Mouse (Mus musculus) CD8-positive naive resting alpha-beta T cell, adult 2 months (primary cell): ENCODE measurements around the gene Atp13a2.

ENCODE experiments used
- DNase-seq, 2 experiments: peaks; one replicate each; pipeline ENCODE4 v3.0.0; 2022; ENCODE audit warnings: low read depth in 2 of 2, low spot score in 2 of 2

Atp13a2 gene

DNA sequence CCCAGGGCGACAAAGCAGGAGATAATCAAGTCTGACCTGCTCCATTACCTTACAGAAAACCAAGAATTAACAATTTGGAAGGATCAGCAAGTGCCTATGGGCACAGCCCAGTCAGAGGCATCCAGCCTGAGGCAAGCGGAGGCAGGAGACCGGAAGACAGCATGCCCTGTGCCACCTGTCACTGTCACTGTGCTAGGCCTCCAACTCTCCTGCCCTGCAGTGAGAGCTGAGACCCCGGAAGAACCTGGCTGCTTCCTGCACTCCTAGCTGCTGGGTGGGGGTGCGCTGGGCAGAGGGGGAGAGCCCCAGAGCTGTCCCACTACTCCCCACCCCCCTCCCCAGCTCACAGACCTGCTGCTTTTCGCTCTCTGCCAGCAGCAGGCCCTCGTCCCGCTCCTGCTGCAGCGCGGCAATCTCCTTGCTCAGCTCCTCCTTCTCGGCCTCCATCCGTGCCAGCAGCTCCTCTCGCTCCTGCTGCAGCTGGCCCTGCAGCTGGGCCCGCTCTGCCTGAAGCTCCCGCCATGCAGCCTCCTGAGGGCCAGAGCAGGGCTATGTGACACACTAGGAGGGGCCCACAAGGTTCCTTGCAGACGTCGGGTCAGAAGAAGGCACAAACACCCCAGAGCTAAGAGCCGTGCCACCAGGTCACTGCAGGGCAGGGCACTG, 44.0 kb downstream of the Atp13a2 start:
- no peak for DNase-seq

DNA sequence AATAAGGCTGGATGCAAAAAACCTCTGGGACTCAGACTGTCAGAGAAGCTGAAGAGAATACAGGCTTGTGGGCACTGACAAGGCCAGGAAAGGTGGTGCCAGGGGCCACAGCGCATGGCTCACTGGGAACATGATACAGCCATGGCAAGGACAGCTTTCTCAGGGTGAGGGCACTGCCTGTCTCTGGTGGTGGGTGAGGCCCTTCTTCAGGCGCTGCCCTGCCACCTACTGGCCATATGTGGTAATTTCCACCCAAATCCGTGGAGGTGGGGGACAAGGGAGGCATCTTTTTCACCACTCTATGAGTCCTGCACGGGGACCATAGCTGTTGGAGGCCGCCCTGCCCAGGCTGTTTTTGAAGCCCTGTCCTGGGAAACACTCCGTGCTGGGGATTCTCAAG, 45.1 kb downstream of the Atp13a2 start:
- DNase-seq: peak; percentile 65 to 80

DNA sequence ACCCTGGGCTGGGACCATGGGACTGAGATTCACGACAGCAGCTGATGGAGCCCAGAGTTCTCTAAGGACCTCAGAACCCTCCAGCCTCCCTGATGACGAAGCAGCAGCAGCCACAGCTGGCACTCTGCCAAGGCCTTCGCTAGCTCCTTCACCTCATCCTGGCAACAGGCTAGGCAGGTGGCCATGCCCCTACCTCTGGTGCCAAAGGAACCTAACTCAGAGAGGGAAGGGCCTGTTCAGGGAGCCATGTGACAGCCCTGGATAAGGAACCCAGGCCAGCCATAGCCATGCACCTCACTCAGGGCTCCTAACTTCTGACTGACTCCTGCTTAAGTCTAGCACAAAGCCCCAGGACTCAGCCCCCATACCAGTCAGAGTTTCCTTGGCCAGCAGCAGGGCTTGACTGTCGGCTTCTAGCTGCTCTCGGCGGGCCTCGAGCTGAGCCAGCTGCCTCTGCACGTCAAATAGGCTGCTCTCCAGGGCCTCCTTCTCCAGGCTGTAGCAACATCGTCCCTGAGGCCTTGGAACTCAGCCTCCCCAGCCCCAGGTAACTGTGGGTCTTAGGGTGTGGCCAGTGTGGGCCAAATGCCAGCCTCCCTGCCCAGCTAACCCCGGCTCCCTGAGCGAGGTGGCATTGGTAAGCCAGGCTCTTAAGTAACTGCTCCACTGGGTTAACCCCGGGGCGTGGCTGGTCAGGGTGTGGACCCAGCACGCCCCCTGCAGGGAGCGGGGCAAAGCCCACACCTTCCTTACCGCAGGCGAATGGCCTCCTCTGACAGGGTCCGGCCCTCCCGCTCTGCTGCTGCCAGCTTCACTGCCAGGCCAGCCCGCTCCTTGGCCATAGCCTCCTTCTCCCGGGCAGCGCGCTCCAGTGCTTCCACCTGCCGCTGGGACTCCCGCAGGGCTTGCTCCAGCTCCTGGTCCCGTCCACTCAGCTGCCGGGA, 47.2 kb downstream of the Atp13a2 start:
- DNase-seq: no peak

DNA sequence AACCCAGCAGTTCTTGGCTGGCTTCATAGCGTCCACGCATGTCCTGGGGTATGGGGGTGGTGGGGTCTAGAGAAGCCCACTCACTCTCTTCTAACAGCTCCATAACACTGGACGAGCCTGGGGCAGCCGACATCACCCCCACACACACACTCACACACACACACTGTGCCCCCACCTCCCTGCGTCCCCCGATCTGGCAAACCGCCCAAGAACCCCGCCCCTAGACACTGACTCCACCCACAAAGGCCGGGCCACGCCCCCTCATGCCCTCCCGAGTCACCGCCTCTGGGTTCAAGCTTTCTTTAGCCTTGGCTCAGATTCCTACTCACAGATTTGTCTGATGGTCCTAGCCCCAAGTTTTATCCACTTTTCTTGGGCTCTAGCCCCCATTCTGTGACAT, 54.4 kb downstream of the Atp13a2 start:
- no peak for DNase-seq

DNA sequence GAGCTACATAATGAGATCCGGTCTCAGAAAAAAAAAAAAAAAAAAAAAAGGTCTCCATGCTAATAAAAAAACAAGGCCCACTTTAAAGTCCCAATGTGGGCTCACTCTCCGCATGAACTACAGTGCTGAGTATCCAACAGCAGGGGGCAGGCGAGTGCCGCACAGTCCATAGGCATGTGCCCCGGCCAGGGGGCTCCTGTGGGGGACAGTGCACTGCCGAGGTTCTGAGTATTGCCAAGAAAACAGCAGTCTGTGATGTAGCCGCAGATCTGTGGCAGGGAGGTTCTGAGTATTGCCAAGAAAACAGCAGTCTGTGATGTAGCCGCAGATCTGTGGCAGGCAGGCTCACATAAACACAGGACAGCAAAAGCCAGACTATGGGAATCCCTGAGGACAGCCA, 58.1 kb downstream of the Atp13a2 start:
- DNase-seq: peak; percentile 54 to 66

DNA sequence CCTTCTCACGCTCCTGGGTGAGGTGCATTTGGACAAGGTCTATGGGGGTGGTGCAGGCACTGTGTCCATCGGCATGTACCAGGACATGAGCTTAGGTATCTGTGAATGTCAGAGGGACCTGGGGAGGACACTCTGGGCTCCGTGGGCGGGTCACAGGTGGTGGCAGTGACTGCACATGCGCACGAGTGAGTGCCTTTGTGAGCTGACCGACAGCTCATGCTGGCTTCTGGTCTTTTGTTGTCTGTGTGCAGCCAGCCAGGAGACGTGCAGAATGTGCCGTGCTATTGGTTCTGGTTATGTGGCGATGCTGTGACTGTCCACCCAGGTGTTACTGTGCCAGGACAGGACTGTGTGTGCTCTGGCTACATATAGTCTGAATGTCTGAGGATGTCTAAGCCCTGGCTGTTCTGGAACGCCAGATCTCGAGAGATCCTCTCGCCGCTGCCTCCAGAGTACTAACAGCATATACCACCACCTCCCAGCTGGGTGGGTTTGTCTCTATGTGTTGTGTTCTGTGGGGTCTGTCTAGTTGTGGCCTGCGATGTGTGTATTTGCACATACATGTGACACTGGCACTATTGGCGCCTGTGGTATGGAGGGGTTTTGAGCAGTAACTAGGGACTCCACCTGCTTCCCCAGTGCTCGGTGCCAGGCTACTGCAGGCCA, 62.3 kb downstream of the Atp13a2 start:
- no peak for DNase-seq

DNA sequence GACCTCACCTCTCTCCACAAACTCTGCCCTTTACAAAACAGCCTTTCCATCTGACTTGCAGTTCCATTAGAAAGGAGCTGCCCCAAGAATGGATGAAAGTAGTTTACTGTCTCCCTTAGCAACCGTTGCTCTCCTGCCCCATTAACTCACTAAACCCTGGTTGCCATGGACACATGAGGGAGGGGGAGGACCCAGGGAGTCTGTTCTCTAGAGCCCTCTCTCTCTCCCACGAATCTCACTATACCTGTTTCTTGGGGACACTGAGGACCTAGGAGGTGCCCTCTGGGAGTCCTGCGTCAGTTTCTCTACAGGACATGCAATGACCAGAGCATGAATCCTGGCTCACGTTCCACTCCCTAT, 62.8 kb downstream of the Atp13a2 start:
- DNase-seq: no peak

DNA sequence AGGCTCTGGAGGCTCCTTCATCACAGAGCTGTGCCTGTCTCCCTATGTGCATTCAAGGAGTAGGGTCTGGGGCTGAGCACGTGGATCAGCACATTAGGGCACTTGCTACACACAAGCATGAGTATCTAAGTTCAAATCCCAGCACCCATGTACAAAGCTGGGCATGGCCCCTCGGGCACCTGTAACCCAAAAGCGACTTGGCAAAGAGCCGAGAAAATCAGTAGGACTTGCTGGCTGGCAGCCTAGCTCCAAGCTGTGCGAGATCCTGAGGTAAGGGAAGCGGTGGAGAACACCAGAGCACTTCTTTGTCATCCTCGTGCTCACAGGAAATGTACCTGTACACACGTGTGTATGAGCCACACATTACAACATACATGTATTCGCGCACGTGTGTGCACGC, 65.8 kb downstream of the Atp13a2 start:
- no peak for DNase-seq

DNA sequence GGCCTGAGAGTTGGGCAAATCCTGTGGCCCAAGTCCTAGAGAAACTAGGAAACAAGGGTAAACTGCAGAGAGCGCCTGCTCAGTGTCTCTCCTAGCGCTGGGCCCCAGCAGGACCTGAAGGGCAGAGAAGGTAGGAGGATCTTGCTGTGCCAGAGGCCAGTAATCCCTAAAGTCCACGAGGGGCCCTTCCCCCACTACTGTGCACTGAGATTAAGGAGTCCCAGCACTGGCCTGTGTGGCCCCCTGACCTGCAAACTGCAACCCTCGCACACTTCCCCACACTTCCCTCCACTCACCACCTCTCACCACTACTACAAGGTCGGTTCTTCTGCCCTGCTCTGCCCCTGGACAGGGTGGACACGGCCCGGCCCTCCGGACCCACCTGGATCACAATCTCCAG, 66.5 kb downstream of the Atp13a2 start:
- no peak for DNase-seq

DNA sequence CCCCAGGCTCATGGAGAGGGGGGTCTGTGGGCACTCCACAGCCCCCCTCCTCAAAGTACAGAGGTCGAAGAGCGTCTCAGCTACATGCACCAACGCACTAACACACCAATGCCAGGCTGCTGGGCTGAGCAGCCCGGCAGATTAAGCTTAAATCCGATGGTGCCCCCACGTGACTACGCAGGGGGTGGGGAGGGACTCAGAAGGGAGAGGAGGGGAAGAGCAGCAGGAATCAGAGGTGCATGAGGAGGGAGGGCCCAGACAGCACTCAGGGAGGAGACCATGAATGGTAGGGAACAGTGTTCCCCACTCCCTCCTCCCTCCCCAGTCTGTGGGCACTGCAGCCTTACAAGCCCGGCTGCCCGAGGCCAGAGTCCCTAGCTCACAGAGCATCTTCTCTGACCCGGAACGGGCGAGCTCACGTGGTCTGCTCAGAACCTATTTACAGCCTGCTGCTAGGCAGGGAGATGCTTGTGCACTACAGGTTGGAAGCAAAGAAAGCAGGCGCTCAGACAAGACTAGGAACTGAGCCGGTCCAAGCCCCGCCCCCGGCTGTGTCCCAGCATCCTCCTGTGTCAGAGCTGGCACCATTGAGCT, 67.0 kb downstream of the Atp13a2 start:
- no peak for DNase-seq
